Mouse (Mus musculus): ENCODE data around the gene Olfr666.
"Not testable (repeated sequence)": the region's sequence is repeated elsewhere in the genome, so short reads cannot be mapped to it uniquely, and the experiment has no call there.

Olfr666 gene

DNA sequence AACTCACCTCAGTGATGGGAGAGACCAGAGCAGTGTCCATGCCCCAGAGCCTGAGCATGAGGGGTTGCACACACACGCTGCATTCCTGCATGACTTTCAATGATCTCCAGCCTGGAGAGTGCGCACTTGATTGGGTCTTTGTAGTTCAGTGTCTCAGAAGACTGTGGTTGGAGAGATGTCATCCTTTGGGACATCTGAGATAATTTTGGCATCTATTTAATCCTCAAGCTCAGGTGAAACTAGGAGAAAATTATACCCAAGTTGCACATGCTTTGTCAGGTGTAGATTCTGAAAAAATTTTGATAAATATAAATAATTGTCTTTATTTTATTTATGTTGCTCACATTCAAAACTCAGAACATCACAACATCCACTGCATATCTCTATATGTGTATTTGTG lies at the start of gene Olfr666:
TSS of gene Olfr666 (minus strand) at position 101 of the 400 bp plus-strand sequence.
- DNase-seq (ENCODE audit: low read depth): no peak

DNA sequence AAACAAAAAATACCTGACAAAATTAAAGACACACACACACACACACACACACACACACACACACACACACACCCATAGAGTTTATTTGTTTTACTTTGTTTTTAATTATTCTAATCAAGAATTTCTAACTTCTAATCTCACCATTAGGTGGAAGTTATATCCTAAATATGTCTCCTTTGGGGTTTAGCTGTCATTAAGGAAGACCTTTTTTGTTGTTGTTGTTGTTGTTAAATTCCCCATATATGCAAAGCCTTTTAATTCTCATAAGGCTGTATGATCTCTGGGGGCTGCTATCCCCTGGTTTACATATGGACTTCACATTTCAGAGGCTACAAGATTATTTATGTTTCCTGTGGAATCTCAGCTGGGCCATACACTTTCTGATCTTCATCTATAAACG lies 38.2 kb upstream of the Olfr666 start, which contains the start of gene Olfr669:
TSS of gene Olfr669 (plus strand) at position 301 of the 400 bp plus-strand sequence.
- DNase-seq (ENCODE audit: low read depth): no peak

DNA sequence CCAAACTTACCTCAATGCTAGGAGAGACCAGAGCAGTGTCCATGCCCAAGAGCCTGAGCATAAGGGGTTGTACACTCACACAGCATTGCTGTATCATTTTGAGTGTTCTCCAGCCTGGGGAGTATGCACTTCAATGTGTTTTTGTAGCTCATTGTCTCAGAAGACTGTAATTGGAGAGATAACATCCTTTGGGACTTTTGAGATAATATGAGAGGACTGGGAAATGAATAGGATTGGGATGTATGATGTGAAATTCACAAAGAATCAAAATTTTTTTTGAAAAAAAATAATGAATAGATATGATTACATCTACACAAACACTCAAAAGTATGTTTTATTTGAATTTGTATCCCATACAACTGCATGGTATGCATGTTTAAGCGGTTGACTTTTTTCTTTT lies 32.2 kb upstream of the Olfr666 start, which contains the start of gene Olfr668:
TSS of gene Olfr668 (minus strand) at position 101 of the 400 bp plus-strand sequence.
- no peak for DNase-seq (ENCODE audit: low read depth)

DNA sequence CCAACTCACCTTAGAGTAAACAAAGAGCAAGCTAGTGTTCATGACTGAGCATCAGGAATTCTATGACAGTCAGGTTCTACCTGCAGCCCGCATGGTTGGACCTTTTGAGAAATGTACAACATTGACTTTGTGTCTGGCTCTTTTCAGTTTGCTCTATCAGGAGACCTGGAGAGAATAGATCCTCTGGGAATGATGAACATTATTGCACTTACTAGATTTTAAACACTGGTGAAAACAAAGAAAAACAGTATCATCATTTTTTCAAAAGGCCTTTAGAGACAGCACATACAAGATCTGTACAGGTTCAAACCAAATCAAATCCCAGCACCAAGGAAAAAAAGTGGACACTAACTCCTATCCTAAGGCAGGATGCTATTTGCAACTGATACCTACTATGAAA lies 25.6 kb upstream of the Olfr666 start, which contains the start of gene Olfr667:
TSS of gene Olfr667 (minus strand) at position 101 of the 400 bp plus-strand sequence.
- no peak for DNase-seq (ENCODE audit: low read depth)

DNA sequence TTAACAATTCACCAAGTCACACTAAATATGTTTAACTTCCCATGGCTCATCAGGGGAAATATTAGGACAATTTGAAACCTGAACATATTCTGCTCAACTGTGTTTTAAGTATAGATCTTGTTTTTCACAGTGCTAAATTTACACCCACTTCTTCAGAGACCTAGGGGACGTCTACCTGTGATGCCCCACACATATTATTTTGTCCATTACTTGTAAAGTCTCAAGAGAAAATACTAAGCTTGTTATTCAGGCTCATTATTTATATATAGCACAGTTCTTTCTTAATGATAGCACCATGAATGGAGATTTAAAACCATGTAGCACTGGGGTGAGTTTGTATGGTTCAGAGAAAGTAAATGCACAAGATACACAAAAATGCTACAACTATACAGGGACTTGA lies 18.0 kb downstream of the Olfr666 start, which contains the start of gene Olfr665:
TSS of gene Olfr665 (plus strand) at position 301 of the 400 bp plus-strand sequence.
- DNase-seq (ENCODE audit: low read depth): no peak

DNA sequence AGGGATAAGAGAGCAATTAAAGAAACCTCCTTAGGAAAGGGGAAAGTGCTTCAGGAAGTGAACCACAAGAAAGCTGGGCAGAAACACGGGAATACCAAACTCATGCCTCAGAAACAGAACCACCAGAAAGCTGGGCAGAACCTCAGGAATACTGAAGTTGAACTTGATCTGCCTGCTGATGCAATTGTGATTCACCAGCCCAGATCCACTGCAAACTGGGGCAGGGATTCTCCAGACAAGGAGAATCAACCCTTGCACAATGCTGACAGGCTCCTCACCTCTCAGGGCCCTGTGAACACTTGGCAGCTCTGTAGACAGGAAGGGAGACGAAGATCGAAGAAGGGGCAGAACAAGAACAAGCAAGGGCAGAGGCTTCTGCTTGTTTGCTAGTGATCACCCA lies 34.4 kb downstream of the Olfr666 start:
- no peak for DNase-seq (ENCODE audit: low read depth)

DNA sequence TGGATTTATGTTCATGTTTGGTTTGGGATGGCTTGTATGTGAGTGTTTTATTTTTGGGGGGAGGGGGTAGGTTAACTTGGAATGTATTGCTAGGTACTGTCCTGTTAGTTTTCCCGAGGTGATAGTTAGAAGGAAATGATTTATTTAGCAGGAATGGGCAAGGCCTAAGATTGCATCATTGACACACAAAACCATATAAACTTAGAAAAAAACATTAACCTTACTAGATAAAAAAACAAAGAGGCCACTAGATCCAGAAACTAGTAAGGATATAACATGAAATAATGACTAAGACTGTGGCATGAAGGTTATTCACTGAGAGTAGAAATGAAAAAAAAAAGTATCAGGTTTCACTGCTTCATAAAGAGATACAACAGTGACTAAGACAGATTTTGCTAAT lies 38.1 kb downstream of the Olfr666 start:
- no peak for DNase-seq (ENCODE audit: low read depth)

DNA sequence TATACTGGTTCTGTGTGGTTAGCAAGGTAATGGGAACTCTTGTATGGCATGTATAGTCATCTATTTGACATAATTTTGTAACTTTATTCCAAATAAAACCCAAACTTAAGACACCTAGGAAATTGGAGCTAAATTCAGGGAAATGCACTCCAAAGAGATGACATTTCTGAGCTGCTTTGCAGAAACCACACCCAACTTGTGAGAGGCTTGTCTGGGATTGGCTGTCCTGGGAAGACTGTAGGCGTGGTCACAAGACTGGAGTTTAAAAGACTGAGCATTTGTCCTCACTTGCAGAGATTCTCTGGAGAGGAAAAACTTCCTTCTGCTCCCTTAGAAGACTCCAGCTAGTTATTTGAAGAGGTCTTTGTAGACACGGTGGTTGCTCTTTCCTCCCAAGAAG lies 39.0 kb downstream of the Olfr666 start, which contains the start of gene Usp17la:
TSS of gene Usp17la (plus strand) at position 301 of the 400 bp plus-strand sequence.
- DNase-seq (ENCODE audit: low read depth): not testable (repeated sequence)

DNA sequence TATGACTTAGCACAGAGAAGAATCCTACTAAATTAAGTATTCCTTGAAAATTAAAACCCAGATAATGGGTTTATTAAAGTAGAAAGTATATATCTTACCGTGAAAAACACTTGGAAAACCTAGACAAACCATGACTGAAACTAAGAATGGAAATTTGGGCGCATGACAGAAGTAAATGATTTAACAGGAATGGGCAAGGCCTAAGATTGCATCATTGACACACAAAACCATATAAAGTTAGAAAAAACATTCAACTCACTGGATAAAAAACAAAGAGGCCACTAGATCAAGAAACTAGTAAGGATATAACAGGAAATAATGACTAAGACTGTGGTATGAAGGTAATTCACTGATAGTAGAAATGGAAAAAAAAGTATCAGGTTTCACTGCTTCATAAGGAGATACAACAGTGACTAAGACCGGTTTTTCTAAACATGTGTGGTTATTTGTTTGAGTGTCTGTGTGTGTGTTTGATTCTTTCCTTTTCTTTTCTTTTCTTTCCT lies 40.5 kb downstream of the Olfr666 start:
- DNase-seq (ENCODE audit: low read depth): no peak

DNA sequence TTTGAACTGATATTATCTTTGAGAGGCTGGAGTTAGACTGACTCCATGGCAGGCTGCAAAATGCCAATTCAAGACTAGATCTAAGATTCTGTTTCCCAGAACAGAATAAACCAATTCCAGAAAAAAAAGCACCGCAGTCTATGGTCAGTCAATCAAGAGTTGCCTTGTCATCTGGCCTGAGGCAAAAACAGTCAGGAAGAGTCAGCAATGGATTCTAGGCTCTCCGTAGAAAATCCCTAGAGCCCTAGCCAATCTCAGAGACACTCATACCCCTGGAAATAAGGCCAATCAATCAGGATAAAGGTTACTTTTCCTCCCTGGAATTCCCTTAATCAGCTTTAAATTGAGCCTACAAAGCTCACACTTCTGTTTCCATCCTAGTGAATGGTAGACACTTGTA lies 44.2 kb downstream of the Olfr666 start:
- DNase-seq (ENCODE audit: low read depth): not testable (repeated sequence)

DNA sequence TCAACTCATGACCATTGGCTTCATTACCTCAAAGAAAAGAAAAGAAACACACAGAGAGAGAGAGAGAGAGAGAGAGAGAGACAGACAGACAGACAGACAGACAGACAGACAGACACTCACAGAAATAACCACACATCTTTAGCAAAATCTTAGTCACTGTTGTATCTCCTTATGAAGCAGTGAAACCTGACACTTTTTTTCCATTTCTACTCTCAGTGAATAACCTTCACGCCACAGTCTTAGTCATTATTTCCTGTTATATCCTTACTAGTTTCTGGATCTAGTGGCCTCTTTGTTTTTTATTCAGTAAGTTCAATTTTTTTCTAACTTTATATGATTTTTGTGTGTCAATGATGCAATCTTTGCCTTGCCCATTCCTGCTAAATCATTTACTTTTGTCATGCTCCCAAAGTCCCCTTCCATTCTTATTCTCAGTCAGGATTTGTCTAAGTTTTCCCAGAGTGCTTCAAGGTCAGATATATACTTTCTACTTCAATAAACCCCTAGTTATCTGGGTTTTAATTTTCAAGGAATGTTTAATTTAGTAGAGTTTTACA lies 51.9 kb downstream of the Olfr666 start:
- DNase-seq (ENCODE audit: low read depth): no peak

DNA sequence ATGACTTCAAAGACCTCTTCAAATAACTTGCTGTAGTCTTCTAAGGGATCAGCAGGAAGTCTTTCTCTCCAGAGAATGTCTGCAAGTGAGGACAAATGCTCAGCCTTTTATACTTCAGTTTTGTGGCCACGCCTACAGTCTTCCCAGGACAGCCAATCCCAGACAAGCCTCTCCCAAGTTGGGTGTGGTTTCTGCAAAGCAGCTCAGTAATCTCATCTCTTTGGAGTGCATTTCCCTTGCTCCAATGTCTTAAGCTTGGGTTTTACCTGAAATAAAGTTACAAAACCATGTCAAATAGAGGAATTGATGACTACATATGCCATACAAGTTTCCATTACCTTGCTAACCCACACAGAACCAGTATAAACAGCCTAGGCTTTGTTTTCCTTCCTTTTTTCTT lies 53.2 kb downstream of the Olfr666 start, which contains the start of gene Usp17lb:
TSS of gene Usp17lb (minus strand) at position 101 of the 400 bp plus-strand sequence.
- DNase-seq (ENCODE audit: low read depth): no peak

Measured in c-Kit-positive CD71-negative TER-119-negative erythroid progenitor cells, embryonic 14.5 days (primary cell).